Mouse (Mus musculus): ENCODE measurements around the gene Wdr81. TPM values are rescaled to one million over a fixed set of nuclear protein-coding genes. Genes with fewer than 3 reads are reported as not detected.

Gene Wdr81
- polyA plus RNA-seq, 1 experiment: 34.4 TPM

- peaks cover 19% of the 10 kb centered on the region for H3K4me1 ChIP-seq (ENCODE audit: control insufficient read depth, insufficient read depth, insufficient read length)
- H3K4me3 ChIP-seq (ENCODE audit: extremely low read depth, insufficient read depth, insufficient read length): no peak overlapping the region
- TF ChIP-seq CTCF (IDR thresholded peaks at IDR 0.05; ENCODE audit: extremely low read depth, insufficient read depth, insufficient read length, insufficient replicate concordance) (no peak), POLR2A (IDR thresholded peaks at IDR 0.05; ENCODE audit: low read depth, low read length) (no peak)
- no peaks in the 10 kb centered on the region for H3K36me3 ChIP-seq (ENCODE audit: control insufficient read depth, insufficient read depth, low read length)
- WGBS: 79% methylated on average over 7 of the region's 7 CpGs
- no peak for DNase-seq (ENCODE audit: low read depth in 1 of 2, low spot score in 2 of 2)
- H3K27me3 ChIP-seq (ENCODE audit: control insufficient read depth, insufficient read depth, low read length): no peaks in the 10 kb centered on the region
- H3K27ac ChIP-seq (ENCODE audit: insufficient read depth, low read length): no peak overlapping the region
These were observed 34.5 kb downstream of the Wdr81 start for GRCm38 (mm10) chr11:75420037-75420436.

- Histone ChIP-seq H3K27me3 (ENCODE audit: control insufficient read depth, insufficient read depth, low read length) (no peaks in the 10 kb centered on the region), H3K4me3 (ENCODE audit: extremely low read depth, insufficient read depth, insufficient read length) (no peak overlapping the region), H3K4me1 (ENCODE audit: control insufficient read depth, insufficient read depth, insufficient read length) (peaks cover 27% of the 10 kb centered on the region), H3K27ac (ENCODE audit: insufficient read depth, low read length) (no peak overlapping the region), H3K36me3 (ENCODE audit: control insufficient read depth, insufficient read depth, low read length) (no peaks in the 10 kb centered on the region)
- 18% methylated on average over 13 of the region's 13 CpGs for WGBS
- TF ChIP-seq POLR2A (IDR thresholded peaks at IDR 0.05; ENCODE audit: low read depth, low read length): no peak
- TF ChIP-seq CTCF (IDR thresholded peaks at IDR 0.05; ENCODE audit: extremely low read depth, insufficient read depth, insufficient read length, insufficient replicate concordance): no peak
- DNase-seq (ENCODE audit: low read depth in 1 of 2, low spot score in 2 of 2): peak in 1 of 2 experiments; percentile 33
These were observed 38.5 kb downstream of the Wdr81 start for GRCm38 (mm10) chr11:75415994-75416393.

GRCm38 (mm10) chr11:75415096-75415495 is 39.4 kb downstream of the Wdr81 start:
- DNase-seq (ENCODE audit: low read depth in 1 of 2, low spot score in 2 of 2): no peak
- H3K4me1 ChIP-seq (ENCODE audit: control insufficient read depth, insufficient read depth, insufficient read length): peaks cover 33% of the 10 kb centered on the region
- H3K4me3 ChIP-seq (ENCODE audit: extremely low read depth, insufficient read depth, insufficient read length): no peak overlapping the region
- no peaks in the 10 kb centered on the region for H3K27me3 ChIP-seq (ENCODE audit: control insufficient read depth, insufficient read depth, low read length)
- no peaks in the 10 kb centered on the region for H3K36me3 ChIP-seq (ENCODE audit: control insufficient read depth, insufficient read depth, low read length)
- peak overlapping the region; percentile 28; the same call in 1 of the 2 replicates for H3K27ac ChIP-seq (ENCODE audit: insufficient read depth, low read length)
- WGBS: 6% methylated on average over 7 of the region's 7 CpGs
- no peak for TF ChIP-seq CTCF (IDR thresholded peaks at IDR 0.05; ENCODE audit: extremely low read depth, insufficient read depth, insufficient read length, insufficient replicate concordance)
- TF ChIP-seq POLR2A (IDR thresholded peaks at IDR 0.05; ENCODE audit: low read depth, low read length): no peak

GRCm38 (mm10) chr11:75410591-75410990 is 43.9 kb downstream of the Wdr81 start:
- Histone ChIP-seq H3K4me1 (ENCODE audit: control insufficient read depth, insufficient read depth, insufficient read length) (peaks cover 26% of the 10 kb centered on the region), H3K27me3 (ENCODE audit: control insufficient read depth, insufficient read depth, low read length) (no peaks in the 10 kb centered on the region), H3K36me3 (ENCODE audit: control insufficient read depth, insufficient read depth, low read length) (no peaks in the 10 kb centered on the region), H3K27ac (ENCODE audit: insufficient read depth, low read length) (no peak overlapping the region), H3K4me3 (ENCODE audit: extremely low read depth, insufficient read depth, insufficient read length) (no peak overlapping the region)
- 71% methylated on average over 7 of the region's 7 CpGs for WGBS
- no peak for DNase-seq (ENCODE audit: low read depth in 1 of 2, low spot score in 2 of 2)
- TF ChIP-seq CTCF (IDR thresholded peaks at IDR 0.05; ENCODE audit: extremely low read depth, insufficient read depth, insufficient read length, insufficient replicate concordance): no peak
- TF ChIP-seq POLR2A (IDR thresholded peaks at IDR 0.05; ENCODE audit: low read depth, low read length): no peak

GRCm38 (mm10) chr11:75409679-75410575 is 44.6 kb downstream of the Wdr81 start:
- peak overlapping the region; percentile 25; the same call in 1 of the 2 replicates for H3K27ac ChIP-seq (ENCODE audit: insufficient read depth, low read length)
- peak in 1 of 2 experiments; percentile 31 for DNase-seq (ENCODE audit: low read depth in 1 of 2, low spot score in 2 of 2)

GRCm38 (mm10) chr11:75406865-75407264 is 47.7 kb downstream of the Wdr81 start:
- Histone ChIP-seq H3K36me3 (ENCODE audit: control insufficient read depth, insufficient read depth, low read length) (no peaks in the 10 kb centered on the region), H3K27me3 (ENCODE audit: control insufficient read depth, insufficient read depth, low read length) (no peaks in the 10 kb centered on the region), H3K4me1 (ENCODE audit: control insufficient read depth, insufficient read depth, insufficient read length) (peaks cover 13% of the 10 kb centered on the region), H3K4me3 (ENCODE audit: extremely low read depth, insufficient read depth, insufficient read length) (no peak overlapping the region), H3K27ac (ENCODE audit: insufficient read depth, low read length) (no peak overlapping the region)
- WGBS: 68% methylated on average over 3 of the region's 3 CpGs
- TF ChIP-seq POLR2A (IDR thresholded peaks at IDR 0.05; ENCODE audit: low read depth, low read length) (no peak), CTCF (IDR thresholded peaks at IDR 0.05; ENCODE audit: extremely low read depth, insufficient read depth, insufficient read length, insufficient replicate concordance) (peak; percentile 58; the same call in 1 of the 2 replicates)
- DNase-seq (ENCODE audit: low read depth in 1 of 2, low spot score in 2 of 2): peak in 1 of 2 experiments; percentile 60

More at GRCm38 (mm10) chr11:75409679-75410575, 44.6 kb downstream of the Wdr81 start:
- Histone ChIP-seq H3K4me1 (ENCODE audit: control insufficient read depth, insufficient read depth, insufficient read length) (peaks cover 19% of the 10 kb centered on the region), H3K36me3 (ENCODE audit: control insufficient read depth, insufficient read depth, low read length) (no peaks in the 10 kb centered on the region), H3K4me3 (ENCODE audit: extremely low read depth, insufficient read depth, insufficient read length) (no peak overlapping the region), H3K27me3 (ENCODE audit: control insufficient read depth, insufficient read depth, low read length) (no peaks in the 10 kb centered on the region)
- 15% methylated on average over 17 of the region's 17 CpGs for WGBS
- no peak for TF ChIP-seq POLR2A (IDR thresholded peaks at IDR 0.05; ENCODE audit: low read depth, low read length)
- no peak for TF ChIP-seq CTCF (IDR thresholded peaks at IDR 0.05; ENCODE audit: extremely low read depth, insufficient read depth, insufficient read length, insufficient replicate concordance)

GRCm38 (mm10) chr11:75406104-75406503 is 48.4 kb downstream of the Wdr81 start:
- Histone ChIP-seq H3K27ac (ENCODE audit: insufficient read depth, low read length) (no peak overlapping the region), H3K36me3 (ENCODE audit: control insufficient read depth, insufficient read depth, low read length) (no peaks in the 10 kb centered on the region), H3K4me1 (ENCODE audit: control insufficient read depth, insufficient read depth, insufficient read length) (peaks cover 13% of the 10 kb centered on the region), H3K4me3 (ENCODE audit: extremely low read depth, insufficient read depth, insufficient read length) (no peak overlapping the region), H3K27me3 (ENCODE audit: control insufficient read depth, insufficient read depth, low read length) (no peaks in the 10 kb centered on the region)
- TF ChIP-seq POLR2A (IDR thresholded peaks at IDR 0.05; ENCODE audit: low read depth, low read length): no peak
- no peak for TF ChIP-seq CTCF (IDR thresholded peaks at IDR 0.05; ENCODE audit: extremely low read depth, insufficient read depth, insufficient read length, insufficient replicate concordance)
- 74% methylated on average over 3 of the region's 4 CpGs for WGBS
- no peak for DNase-seq (ENCODE audit: low read depth in 1 of 2, low spot score in 2 of 2)

Measured in spleen, adult 2 months (tissue).